Comparison of ENCODE assay signal across 9 mouse cellular contexts in genomic region chr10:75951424-75952050, GRCm38 (mm10). TPM values are rescaled to one million over a fixed set of nuclear protein-coding genes. Genes with fewer than 3 reads are reported as not detected.
A peak's percentile ranks its signal among the peaks of the same experiment; 100 is the strongest.
DNase-seq lines count a peak whose midpoint lies in the region; ATAC-seq lines count a peak whose summit lies in the region.
"Had no signal": no experiment of that assay in that cellular context is flagged by ENCODE, and none has a peak within 500 bp of the region (broad histone marks: within the 10 kb centered on the region; RNA-seq: fewer than 3 reads in every experiment).

No protein-coding gene starts in this region.

- H3K27me3 ChIP-seq in forebrain, embryonic 12.5 days, result peaks cover 26% of the 10 kb centered on the region
- no peaks in the 10 kb centered on the region for H3K27me3 ChIP-seq in intestine, embryonic 14.5 days (replicated peaks; ENCODE audit: control insufficient read depth, insufficient read depth, low read length)
- peaks cover 74% of the 10 kb centered on the region for H3K27me3 ChIP-seq in liver, embryonic 15.5 days
- H3K27me3 ChIP-seq in neural tube, embryonic 11.5 days (ENCODE audit: control insufficient read depth, insufficient read depth, low read length), result no peaks in the 10 kb centered on the region

- H3K9ac ChIP-seq in forebrain, embryonic 12.5 days, result peak overlapping the region; percentile 59; the same call in 1 of the 2 replicates
- peak overlapping the region; percentile 27 for H3K9ac ChIP-seq in intestine, embryonic 14.5 days (ENCODE audit: low read length)
- H3K9ac ChIP-seq in liver, embryonic 15.5 days, result no peak overlapping the region
- H3K9ac ChIP-seq in neural tube, embryonic 11.5 days (ENCODE audit: low read length), result no peak overlapping the region

- H3K4me1 ChIP-seq in forebrain, embryonic 12.5 days, result peaks cover 10% of the 10 kb centered on the region; the same call in 1 of the 2 replicates
- 0 out of 2 replicates have a peak, but pooled peaks cover 5% of the 10 kb centered on the region for H3K4me1 ChIP-seq in intestine, embryonic 14.5 days (replicated peaks; ENCODE audit: control insufficient read depth, insufficient read depth, low read length)
- H3K4me1 ChIP-seq in liver, embryonic 15.5 days (replicated peaks), result peaks cover 13% of the 10 kb centered on the region
- H3K4me1 ChIP-seq in neural tube, embryonic 11.5 days (ENCODE audit: control insufficient read depth, insufficient read depth, low read length), result peaks cover 5% of the 10 kb centered on the region; the same call in 1 of the 2 replicates

- 6% methylated on average over 13 of the region's 13 CpGs for WGBS in forebrain, embryonic 12.5 days
- 4% methylated on average over 13 of the region's 13 CpGs for WGBS in intestine, embryonic 14.5 days
- WGBS in liver, embryonic 15.5 days (ENCODE audit: insufficient replicate concordance), result 3% methylated on average over 13 of the region's 13 CpGs
- 6% methylated on average over 13 of the region's 13 CpGs for WGBS in neural tube, embryonic 11.5 days

- intact Hi-C loops in left cerebral cortex, postnatal 14 days (cut with DNase I), result loop anchor here (1.0 to 5.0 kb wide), 4 partner anchors 54 to 364 kb away; partner anchors contain the start of gene Ggt5

- 0 out of 2 replicates have a peak, but pooled peaks have one; percentile 10 for ATAC-seq in forebrain, embryonic 12.5 days (ENCODE audit: low FRiP score)
- ATAC-seq in intestine, embryonic 14.5 days (replicated peaks; ENCODE audit: low FRiP score, low TSS enrichment, low read depth), result 0 out of 2 replicates have a peak, but pooled peaks have one; percentile 10
- ATAC-seq in liver, embryonic 15.5 days (ENCODE audit: insufficient read depth), result no peak
- no peak for ATAC-seq in neural tube, embryonic 11.5 days (ENCODE audit: insufficient read depth, low FRiP score, low TSS enrichment)

- no peak overlapping the region for H3K27ac ChIP-seq in forebrain, embryonic 12.5 days
- no peak overlapping the region for H3K27ac ChIP-seq in intestine, embryonic 14.5 days (ENCODE audit: low read depth)
- no peak overlapping the region for H3K27ac ChIP-seq in liver, embryonic 15.5 days (replicated peaks)
- H3K27ac ChIP-seq in neural tube, embryonic 11.5 days (ENCODE audit: low read depth, low read length), result no peak overlapping the region

- H3K4me3 ChIP-seq in forebrain, embryonic 12.5 days (replicated peaks), result peak overlapping the region; percentile 44
- H3K4me3 ChIP-seq in intestine, embryonic 14.5 days (ENCODE audit: low read depth, low read length), result peak overlapping the region; percentile 52
- peak overlapping the region; percentile 49 for H3K4me3 ChIP-seq in liver, embryonic 15.5 days (replicated peaks)
- peak overlapping the region; percentile 38 for H3K4me3 ChIP-seq in neural tube, embryonic 11.5 days (ENCODE audit: low read depth, low read length)

- H3K4me2 ChIP-seq in forebrain, embryonic 12.5 days, result peak overlapping the region; percentile 88
- peak overlapping the region; percentile 95 for H3K4me2 ChIP-seq in intestine, embryonic 14.5 days (ENCODE audit: low read length)
- H3K4me2 ChIP-seq in liver, embryonic 15.5 days, result peak overlapping the region; percentile 65
- peak overlapping the region; percentile 91 for H3K4me2 ChIP-seq in neural tube, embryonic 11.5 days (ENCODE audit: low read depth)

- DNase-seq in left cerebral cortex, postnatal 14 days (ENCODE audit: low spot score in 2 of 2), result peak; percentile 33 to 59
- DNase-seq in left cerebral cortex, adult 8-10 months (ENCODE audit: low spot score in 2 of 2), result no peak
- peak; percentile 58 for DNase-seq in c-Kit-negative CD71-positive TER-119-positive erythroid progenitor cells, embryonic 14.5 days (ENCODE audit: low read depth, low spot score)
- peak; percentile 77 for DNase-seq in intestine, embryonic 14.5 days (ENCODE audit: low spot score)
- peak; percentile 46 for DNase-seq in neural tube, embryonic 11.5 days (ENCODE audit: low spot score)
- DNase-seq in ovary, postnatal 14 days (ENCODE audit: low spot score), result no peak

- H3K9me3 ChIP-seq in forebrain, embryonic 12.5 days, result no peaks in the 10 kb centered on the region
- no peaks in the 10 kb centered on the region for H3K9me3 ChIP-seq in intestine, embryonic 14.5 days (ENCODE audit: control insufficient read depth, low read length)
- no peaks in the 10 kb centered on the region for H3K9me3 ChIP-seq in liver, embryonic 15.5 days (replicated peaks)
- no peaks in the 10 kb centered on the region for H3K9me3 ChIP-seq in neural tube, embryonic 11.5 days (ENCODE audit: control insufficient read depth, low read length)

- no peaks in the 10 kb centered on the region for H3K36me3 ChIP-seq in forebrain, embryonic 12.5 days (replicated peaks)
- H3K36me3 ChIP-seq in intestine, embryonic 14.5 days (ENCODE audit: control insufficient read depth, insufficient read depth, low read length), result no peaks in the 10 kb centered on the region
- H3K36me3 ChIP-seq in liver, embryonic 15.5 days (replicated peaks), result no peaks in the 10 kb centered on the region
- no peaks in the 10 kb centered on the region for H3K36me3 ChIP-seq in neural tube, embryonic 11.5 days (ENCODE audit: control insufficient read depth, insufficient read depth, low read length)

RNA-seq across cellular contexts. Expression of gene Gm5134, which starts 2.8 kb away (rescaled TPM):
- total RNA-seq in left cerebral cortex, postnatal 14 days (2021), result not detected
- total RNA-seq in left cerebral cortex, adult 8-10 months (2022), result under 1 TPM in 1 of 4 experiments, not detected in 3; 0.27 TPM
- not detected in 2 replicates for polyA plus RNA-seq in forebrain, embryonic 12.5 days (2016; fragmentation: Nextera tagmentation; extraction: Ambion mirVana)
- polyA plus RNA-seq in intestine, embryonic 14.5 days (2014; fragmentation: Nextera tagmentation; extraction: Ambion mirVana), result not detected in 2 replicates
- 0.23 TPM in 1 of 2 replicates, not detected in the other for polyA plus RNA-seq in liver, embryonic 15.5 days (2015; fragmentation: Nextera tagmentation; extraction: Ambion mirVana)
- 0.19 TPM in 1 of 2 replicates, not detected in the other for polyA plus RNA-seq in neural tube, embryonic 11.5 days (2014; fragmentation: Nextera tagmentation; extraction: Ambion mirVana)

RNA-seq across cellular contexts. Expression of gene Vpreb3, which starts 8.7 kb away (rescaled TPM):
- not detected for total RNA-seq in left cerebral cortex, postnatal 14 days (2021)
- not detected for total RNA-seq in left cerebral cortex, adult 8-10 months (2022)
- not detected in 2 replicates for polyA plus RNA-seq in forebrain, embryonic 12.5 days (2016; fragmentation: Nextera tagmentation; extraction: Ambion mirVana)
- 0.73 TPM in 1 of 2 replicates, not detected in the other for polyA plus RNA-seq in intestine, embryonic 14.5 days (2014; fragmentation: Nextera tagmentation; extraction: Ambion mirVana)
- 6.4 and 9.1 TPM in 2 replicates for polyA plus RNA-seq in liver, embryonic 15.5 days (2015; fragmentation: Nextera tagmentation; extraction: Ambion mirVana)
- polyA plus RNA-seq in neural tube, embryonic 11.5 days (2014; fragmentation: Nextera tagmentation; extraction: Ambion mirVana), result 0.53 TPM in 1 of 2 replicates, not detected in the other
- polyA plus RNA-seq: frontal cortex, adult 2 months had no signal

RNA-seq across cellular contexts. Expression of gene Gm867, which starts 11.1 kb away (rescaled TPM):
- total RNA-seq in left cerebral cortex, postnatal 14 days (2021), result not detected
- total RNA-seq in left cerebral cortex, adult 8-10 months (2022), result under 1 TPM; 0.41 to 0.91 (median 0.70) TPM
- 0.46 TPM in 1 of 2 replicates, not detected in the other for polyA plus RNA-seq in forebrain, embryonic 12.5 days (2016; fragmentation: Nextera tagmentation; extraction: Ambion mirVana)
- polyA plus RNA-seq in intestine, embryonic 14.5 days (2014; fragmentation: Nextera tagmentation; extraction: Ambion mirVana), result not detected in 2 replicates
- 25.1 and 27.1 TPM in 2 replicates for polyA plus RNA-seq in liver, embryonic 15.5 days (2015; fragmentation: Nextera tagmentation; extraction: Ambion mirVana)
- 0.97 and 1.9 TPM in 2 replicates for polyA plus RNA-seq in neural tube, embryonic 11.5 days (2014; fragmentation: Nextera tagmentation; extraction: Ambion mirVana)

RNA-seq across cellular contexts. Expression of gene Mmp11, which starts 15.2 kb away (rescaled TPM):
- total RNA-seq in left cerebral cortex, postnatal 14 days (2021), result 1 to 10 TPM; 1.7 to 2.3 TPM
- total RNA-seq in left cerebral cortex, adult 8-10 months (2022), result 1 to 10 TPM; 1.5 to 3.0 (median 1.7) TPM
- 31.3 and 33.3 TPM in 2 replicates for polyA plus RNA-seq in forebrain, embryonic 12.5 days (2016; fragmentation: Nextera tagmentation; extraction: Ambion mirVana)
- 40.9 and 56.8 TPM in 2 replicates for polyA plus RNA-seq in intestine, embryonic 14.5 days (2014; fragmentation: Nextera tagmentation; extraction: Ambion mirVana)
- 2.4 and 3.1 TPM in 2 replicates for polyA plus RNA-seq in liver, embryonic 15.5 days (2015; fragmentation: Nextera tagmentation; extraction: Ambion mirVana)
- polyA plus RNA-seq in neural tube, embryonic 11.5 days (2014; fragmentation: Nextera tagmentation; extraction: Ambion mirVana), result 41.2 and 46.1 TPM in 2 replicates

RNA-seq across cellular contexts. Expression of gene Chchd10, which starts 18.6 kb away (rescaled TPM):
- 100 to 1,000 TPM; 260 to 285 TPM for total RNA-seq in left cerebral cortex, postnatal 14 days (2021)
- 100 to 1,000 TPM; 356 to 427 (median 392) TPM for total RNA-seq in left cerebral cortex, adult 8-10 months (2022)
- 7.6 and 7.8 TPM in 2 replicates for polyA plus RNA-seq in forebrain, embryonic 12.5 days (2016; fragmentation: Nextera tagmentation; extraction: Ambion mirVana)
- polyA plus RNA-seq in intestine, embryonic 14.5 days (2014; fragmentation: Nextera tagmentation; extraction: Ambion mirVana), result 82.3 and 123 TPM in 2 replicates
- polyA plus RNA-seq in liver, embryonic 15.5 days (2015; fragmentation: Nextera tagmentation; extraction: Ambion mirVana), result 117 and 142 TPM in 2 replicates
- polyA plus RNA-seq in neural tube, embryonic 11.5 days (2014; fragmentation: Nextera tagmentation; extraction: Ambion mirVana), result 9.9 and 11.7 TPM in 2 replicates

Comparison
In these comparisons a context has a peak if more than half of its experiments do, and no peak if none do; other contexts are left out.
1. DNase-seq: peak in left cerebral cortex, postnatal 14 days (2 of 2), c-Kit-negative CD71-positive TER-119-positive erythroid progenitor cells, embryonic 14.5 days (single experiment), intestine, embryonic 14.5 days (single experiment) and neural tube, embryonic 11.5 days (single experiment); none in left cerebral cortex, adult 8-10 months (0 of 2) and ovary, postnatal 14 days (single experiment).
2. ATAC-seq: peak in forebrain, embryonic 12.5 days (single experiment) and intestine, embryonic 14.5 days (single experiment); none in liver, embryonic 15.5 days (single experiment) and neural tube, embryonic 11.5 days (single experiment).
3. H3K9ac ChIP-seq: peak in forebrain, embryonic 12.5 days (single experiment) and intestine, embryonic 14.5 days (single experiment); none in liver, embryonic 15.5 days (single experiment) and neural tube, embryonic 11.5 days (single experiment).
4. Peak in every context shown above with its lines, with median percentiles within 50 percentile points of each other: H3K4me2 ChIP-seq and H3K4me3 ChIP-seq.